Mouse (Mus musculus) hindbrain, embryonic 13.5 days (tissue): Measurements from ENCODE around the gene Qsox2. TPM values are rescaled to one million over a fixed set of nuclear protein-coding genes. Genes with fewer than 3 reads are reported as not detected.

ENCODE experiments used
- ATAC-seq: fragments of 200-750 bp; cut with Nextera tagmentation; 2 replicates; pipeline ENCODE4 v1.8.0; 2017; ENCODE audit warnings: moderate TSS enrichment; ENCODE audit not compliant: low FRiP score
- H3K27ac ChIP-seq: fragments of 300-500 bp; sonication (generic); 2 replicates; pipeline ENCODE4 v1.5.1; 2015; ENCODE audit warnings: inconsistent platforms, mild to moderate bottlenecking, moderate library complexity
- H3K27me3 ChIP-seq: fragments of 300-500 bp; sonication (generic); 2 replicates; pipeline ENCODE4 v1.6.1; 2015; ENCODE audit warnings: mild to moderate bottlenecking, inconsistent platforms
- H3K36me3 ChIP-seq: fragments of 300-500 bp; sonication (generic); 2 replicates; pipeline ENCODE4 v1.6.1; 2015; ENCODE audit warnings: mild to moderate bottlenecking, inconsistent platforms
- H3K4me1 ChIP-seq: fragments of 300-500 bp; sonication (generic); replicated peaks from 2 replicates; pipeline ENCODE4 v1.6.1; 2015; ENCODE audit warnings: inconsistent platforms
- H3K4me2 ChIP-seq: fragments of 300-500 bp; sonication (generic); 2 replicates; pipeline ENCODE4 v1.6.1; 2015; ENCODE audit warnings: inconsistent platforms, mild to moderate bottlenecking, moderate library complexity
- H3K4me3 ChIP-seq: fragments of 300-500 bp; sonication (generic); 2 replicates; pipeline ENCODE4 v1.5.1; 2015; ENCODE audit warnings: mild to moderate bottlenecking, inconsistent platforms
- H3K9ac ChIP-seq: fragments of 300-500 bp; sonication (generic); 2 replicates; pipeline ENCODE4 v1.6.1; 2015; ENCODE audit warnings: mild to moderate bottlenecking, inconsistent platforms
- H3K9me3 ChIP-seq: fragments of 300-500 bp; sonication (generic); 2 replicates; pipeline ENCODE4 v1.6.1; 2016; ENCODE audit warnings: inconsistent platforms
- WGBS: fragments of 180-500 bp; shearing (Covaris S2); methylation state at CpG from one replicate; pipeline ENCODE4 v1.1.7; 2015; 5-methylcytosine and 5-hydroxymethylcytosine counted together
- polyA plus RNA-seq: library from polyadenylated mRNA; unstranded; fragments of >200 nt; fragmentation: Nextera tagmentation; extraction: Ambion mirVana; gene quantifications from 2 replicates; pipeline ENCODE4 v1.2.1, GENCODE M21; 2015

The Qsox2 gene
- polyA plus RNA-seq, 1 experiment from 2014 or later, result 13.2 TPM

DNA sequence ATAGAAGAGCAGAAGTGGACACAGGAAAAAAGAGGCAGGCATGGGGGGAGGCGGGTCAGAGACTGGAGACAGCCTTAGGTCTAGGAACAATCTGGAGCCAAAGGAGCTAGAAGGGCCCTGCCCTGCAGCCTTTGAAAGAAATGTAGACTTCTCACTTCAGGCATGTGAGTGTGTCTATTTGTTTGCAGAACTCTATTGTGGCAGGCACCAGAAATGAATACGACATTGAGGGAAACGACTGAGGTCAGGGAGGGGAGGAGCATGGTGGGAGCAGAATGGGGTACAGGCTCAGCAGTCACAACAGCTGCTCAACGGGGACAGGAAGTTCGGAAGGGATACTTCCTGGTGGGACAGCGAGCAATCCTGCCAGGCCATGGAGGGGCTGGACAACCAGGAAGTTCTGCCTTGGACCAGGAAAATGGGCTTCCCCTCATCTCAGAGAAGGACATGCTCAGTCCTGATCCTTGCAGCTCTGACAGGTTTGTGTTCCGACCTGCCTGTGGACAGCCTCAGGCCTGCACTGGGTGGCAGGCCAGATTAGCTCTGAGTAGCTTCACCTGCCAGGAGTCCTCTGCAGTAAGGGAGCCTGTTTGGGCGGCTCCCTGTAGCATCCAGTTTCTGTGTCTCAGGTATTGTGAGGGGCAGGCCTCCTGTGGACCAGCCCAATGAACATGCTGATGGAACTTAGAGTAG lies 15.3 kb upstream of the Qsox2 start:
- no peak overlapping the region for H3K4me2 ChIP-seq
- 62% methylated on average over 8 of the region's 8 CpGs for WGBS

GRCm38 (mm10) chr2:26247531-26247930 lies 10.2 kb upstream of the Qsox2 start:
- H3K9me3 ChIP-seq, result no peaks in the 10 kb centered on the region
- H3K9ac ChIP-seq, result no peak overlapping the region
- no peak overlapping the region for H3K27ac ChIP-seq
- 64% methylated on average over 3 of the region's 3 CpGs for WGBS
- no peak for ATAC-seq
- no peaks in the 10 kb centered on the region for H3K36me3 ChIP-seq
- H3K27me3 ChIP-seq, result peaks cover 9% of the 10 kb centered on the region; the same call in 1 of the 2 replicates
- no peak overlapping the region for H3K4me3 ChIP-seq
- no peaks in the 10 kb centered on the region for H3K4me1 ChIP-seq
- H3K4me2 ChIP-seq, result no peak overlapping the region

More for the DNA sequence above, 15.3 kb upstream of the Qsox2 start:
- no peak overlapping the region for H3K9ac ChIP-seq
- H3K4me1 ChIP-seq, result no peaks in the 10 kb centered on the region
- H3K27ac ChIP-seq, result no peak overlapping the region
- peaks cover 4% of the 10 kb centered on the region; the same call in 1 of the 2 replicates for H3K27me3 ChIP-seq
- ATAC-seq, result no peak
- no peak overlapping the region for H3K4me3 ChIP-seq
- H3K9me3 ChIP-seq, result no peaks in the 10 kb centered on the region
- H3K36me3 ChIP-seq, result no peaks in the 10 kb centered on the region

DNA sequence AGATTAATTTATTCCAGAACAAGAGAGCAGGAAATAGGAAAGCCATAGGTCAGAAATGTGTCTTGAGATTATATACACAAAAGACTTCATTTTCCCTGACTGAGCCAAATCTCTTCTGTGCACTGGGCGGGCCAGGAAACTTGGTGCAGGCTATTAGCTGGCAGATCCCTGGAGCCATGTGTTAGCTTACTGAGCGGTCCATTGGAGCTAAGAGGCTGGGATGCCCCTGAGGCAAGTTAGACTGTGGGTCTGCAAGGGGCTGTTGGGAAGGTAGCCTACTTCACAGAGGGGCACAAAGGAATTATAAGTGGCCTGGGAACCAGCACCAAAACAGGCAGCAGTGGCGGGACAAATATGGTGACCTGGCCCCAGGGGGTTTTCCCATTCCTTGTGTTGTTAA lies 3.5 kb upstream of the Qsox2 start:
- Histone ChIP-seq H3K27me3 (no peaks in the 10 kb centered on the region), H3K4me2 (no peak overlapping the region), H3K36me3 (no peaks in the 10 kb centered on the region), H3K9me3 (no peaks in the 10 kb centered on the region), H3K4me3 (no peak overlapping the region), H3K9ac (no peak overlapping the region), H3K27ac (no peak overlapping the region), H3K4me1 (peaks cover 16% of the 10 kb centered on the region)
- 60% methylated on average over 3 of the region's 3 CpGs for WGBS
- no peak for ATAC-seq

DNA sequence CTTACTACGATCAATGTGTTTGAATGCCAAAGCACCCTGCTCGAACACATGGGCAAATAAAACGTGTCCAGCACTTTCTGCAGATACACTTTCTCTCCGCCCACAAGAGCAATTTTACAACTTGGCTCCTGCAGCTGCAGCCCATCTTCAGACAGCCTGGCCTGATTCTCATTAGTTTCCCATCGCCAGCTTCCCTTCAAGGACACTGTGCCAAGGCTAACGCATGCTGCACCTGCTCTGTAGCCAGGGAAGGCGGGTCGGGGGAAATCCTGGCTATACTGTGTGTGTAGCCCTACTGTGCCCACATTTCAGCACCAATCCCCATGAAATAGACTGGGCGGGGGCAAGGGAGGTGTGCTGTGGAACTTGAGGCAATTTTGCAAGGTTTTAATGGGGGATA lies 3.0 kb upstream of the Qsox2 start:
- H3K36me3 ChIP-seq, result no peaks in the 10 kb centered on the region
- H3K4me2 ChIP-seq, result no peak overlapping the region
- H3K27ac ChIP-seq, result no peak overlapping the region
- WGBS, result 66% methylated on average over 9 of the region's 9 CpGs
- H3K27me3 ChIP-seq, result no peaks in the 10 kb centered on the region
- H3K4me1 ChIP-seq, result peaks cover 21% of the 10 kb centered on the region
- no peaks in the 10 kb centered on the region for H3K9me3 ChIP-seq
- H3K4me3 ChIP-seq, result no peak overlapping the region
- H3K9ac ChIP-seq, result peak overlapping the region; percentile 43; the same call in 1 of the 2 replicates
- ATAC-seq, result no peak

- Histone ChIP-seq H3K4me3 (peak overlapping the region; percentile 90), H3K4me2 (peak overlapping the region; percentile 82), H3K9ac (peak overlapping the region; percentile 90), H3K27ac (peak overlapping the region; percentile 88), H3K4me1 (peaks cover 32% of the 10 kb centered on the region), H3K27me3 (no peaks in the 10 kb centered on the region), H3K9me3 (no peaks in the 10 kb centered on the region), H3K36me3 (no peaks in the 10 kb centered on the region)
- ATAC-seq, result peak; percentile 66
- WGBS, result under 1% methylated on average over 39 of the region's 51 CpGs
These were observed 540 bp downstream of the Qsox2 start for GRCm38 (mm10) chr2:26236681-26237289.

GRCm38 (mm10) chr2:26234771-26235170 lies 2.6 kb downstream of the Qsox2 start:
- ATAC-seq, result no peak
- Histone ChIP-seq H3K9ac (no peak overlapping the region), H3K27me3 (no peaks in the 10 kb centered on the region), H3K9me3 (no peaks in the 10 kb centered on the region), H3K36me3 (no peaks in the 10 kb centered on the region; the same call in 1 of the 2 replicates), H3K4me2 (no peak overlapping the region), H3K27ac (no peak overlapping the region), H3K4me3 (no peak overlapping the region), H3K4me1 (peaks cover 25% of the 10 kb centered on the region)
- 85% methylated on average over 2 of the region's 2 CpGs for WGBS

DNA sequence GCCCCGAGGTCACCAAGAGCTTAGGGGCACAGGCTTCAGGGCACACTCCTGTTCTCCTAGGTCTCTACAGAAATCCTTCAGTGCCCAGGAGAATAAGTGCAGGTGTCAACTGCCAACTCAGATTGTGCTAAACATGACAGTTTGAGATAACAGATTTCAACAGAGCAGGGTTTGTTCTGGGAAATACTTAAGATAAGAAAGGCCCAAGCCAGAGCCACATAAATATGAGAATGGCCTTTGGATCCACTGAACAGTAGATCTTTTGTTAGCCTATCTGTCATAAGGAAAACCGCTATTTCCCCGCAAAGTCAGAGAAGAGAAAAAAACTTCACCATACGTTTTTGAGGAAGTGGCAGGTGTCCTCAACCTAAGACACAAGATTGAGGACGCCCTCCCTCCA lies 3.1 kb downstream of the Qsox2 start:
- peaks cover 25% of the 10 kb centered on the region for H3K4me1 ChIP-seq

DNA sequence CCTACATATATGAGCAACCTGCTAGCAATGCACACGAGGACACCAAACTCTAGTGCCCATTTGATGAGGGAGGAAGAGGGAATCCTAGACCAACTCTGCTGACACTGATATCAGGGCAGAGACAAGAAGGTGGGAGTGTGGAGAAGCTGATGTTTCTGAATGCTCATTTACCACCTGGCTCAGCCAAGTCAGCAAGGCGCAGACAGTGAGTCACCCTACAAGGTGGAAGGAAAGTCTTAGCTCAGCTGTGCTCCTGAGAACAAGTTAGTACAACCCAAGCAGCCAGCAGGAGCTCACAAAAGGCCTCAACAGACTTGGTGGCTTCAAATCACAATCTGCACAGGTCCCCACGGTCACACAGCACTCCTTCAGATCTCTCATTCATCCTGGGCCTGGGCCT lies 6.0 kb downstream of the Qsox2 start:
- H3K9ac ChIP-seq, result no peak overlapping the region
- WGBS, result 88% methylated on average over 3 of the region's 3 CpGs
- no peaks in the 10 kb centered on the region for H3K27me3 ChIP-seq
- no peak overlapping the region for H3K27ac ChIP-seq
- peaks cover 1% of the 10 kb centered on the region; the same call in 1 of the 2 replicates for H3K36me3 ChIP-seq
- no peak for ATAC-seq
- peaks cover 21% of the 10 kb centered on the region for H3K4me1 ChIP-seq
- no peak overlapping the region for H3K4me3 ChIP-seq
- no peaks in the 10 kb centered on the region for H3K9me3 ChIP-seq
- H3K4me2 ChIP-seq, result no peak overlapping the region

More for the DNA sequence above, 3.1 kb downstream of the Qsox2 start:
- 81% methylated on average over 5 of the region's 5 CpGs for WGBS
- no peak overlapping the region for H3K4me2 ChIP-seq
- H3K27ac ChIP-seq, result no peak overlapping the region
- ATAC-seq, result no peak
- H3K27me3 ChIP-seq, result no peaks in the 10 kb centered on the region
- no peak overlapping the region for H3K4me3 ChIP-seq
- no peak overlapping the region for H3K9ac ChIP-seq
- H3K36me3 ChIP-seq, result no peaks in the 10 kb centered on the region; the same call in 1 of the 2 replicates
- H3K9me3 ChIP-seq, result no peaks in the 10 kb centered on the region

GRCm38 (mm10) chr2:26230253-26230652 lies 7.1 kb downstream of the Qsox2 start:
- no peaks in the 10 kb centered on the region for H3K27me3 ChIP-seq
- H3K9ac ChIP-seq, result no peak overlapping the region
- H3K27ac ChIP-seq, result no peak overlapping the region
- WGBS, result 71% methylated on average over 4 of the region's 4 CpGs
- H3K4me3 ChIP-seq, result no peak overlapping the region
- no peak overlapping the region for H3K4me2 ChIP-seq
- peaks cover 8% of the 10 kb centered on the region for H3K36me3 ChIP-seq
- ATAC-seq, result no peak
- H3K4me1 ChIP-seq, result peaks cover 10% of the 10 kb centered on the region
- H3K9me3 ChIP-seq, result no peaks in the 10 kb centered on the region

DNA sequence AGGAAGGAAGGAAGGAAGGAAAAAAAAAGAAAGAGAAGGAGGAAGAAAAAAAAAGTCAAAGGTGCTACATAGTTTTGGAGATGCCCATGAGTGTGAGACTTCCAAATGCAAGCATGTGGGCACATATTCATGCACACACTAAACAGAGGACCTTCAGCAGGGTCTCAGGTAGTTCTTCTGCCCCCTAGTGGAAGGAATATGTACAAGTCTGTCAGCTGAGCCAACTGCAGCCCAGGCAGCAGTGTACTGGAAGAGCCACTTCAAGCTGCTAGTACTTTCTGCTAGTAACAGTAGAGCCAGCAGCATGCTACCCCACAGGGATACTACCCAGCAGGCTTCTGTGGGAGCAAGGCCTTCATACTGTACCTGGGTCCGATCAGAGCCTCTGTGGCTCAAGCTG lies 9.5 kb downstream of the Qsox2 start:
- Histone ChIP-seq H3K27me3 (no peaks in the 10 kb centered on the region), H3K27ac (no peak overlapping the region), H3K4me1 (no peaks in the 10 kb centered on the region), H3K9me3 (no peaks in the 10 kb centered on the region), H3K4me2 (no peak overlapping the region), H3K4me3 (no peak overlapping the region), H3K36me3 (peaks cover 28% of the 10 kb centered on the region), H3K9ac (no peak overlapping the region)
- peak; percentile 73 for ATAC-seq
- 67% methylated on average over 1 of the region's 1 CpGs for WGBS

DNA sequence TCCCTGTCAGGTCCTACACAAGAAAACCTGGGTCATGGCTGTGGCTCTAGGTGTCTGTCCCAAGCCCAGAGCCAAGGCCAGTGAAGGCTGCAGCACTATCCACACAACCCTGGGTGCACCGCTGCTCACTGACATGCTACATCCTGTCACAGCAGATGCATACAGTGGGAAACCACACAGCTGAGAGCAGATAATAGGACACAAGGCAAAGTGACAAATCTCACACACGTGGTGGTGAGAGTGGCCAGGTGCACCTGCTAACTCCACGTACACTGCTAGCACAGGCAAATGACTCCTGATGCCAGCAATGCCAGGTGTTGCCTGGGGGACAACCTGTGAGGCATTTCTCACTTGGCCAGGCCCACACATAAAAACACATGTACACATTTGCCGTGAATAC lies 12.1 kb downstream of the Qsox2 start:
- no peak overlapping the region for H3K27ac ChIP-seq
- no peak overlapping the region for H3K9ac ChIP-seq
- H3K27me3 ChIP-seq, result no peaks in the 10 kb centered on the region
- H3K4me3 ChIP-seq, result no peak overlapping the region
- 94% methylated on average over 4 of the region's 4 CpGs for WGBS
- no peak overlapping the region for H3K4me2 ChIP-seq
- H3K9me3 ChIP-seq, result no peaks in the 10 kb centered on the region
- H3K36me3 ChIP-seq, result peaks cover 52% of the 10 kb centered on the region
- ATAC-seq, result no peak
- no peaks in the 10 kb centered on the region for H3K4me1 ChIP-seq

GRCm38 (mm10) chr2:26223961-26224360 lies 13.4 kb downstream of the Qsox2 start:
- H3K27ac ChIP-seq, result no peak overlapping the region
- H3K27me3 ChIP-seq, result no peaks in the 10 kb centered on the region
- H3K4me2 ChIP-seq, result no peak overlapping the region
- WGBS, result 89% methylated on average over 3 of the region's 3 CpGs
- H3K9ac ChIP-seq, result 0 out of 2 replicates have a peak overlapping the region, but pooled peaks have one; percentile 19
- no peak for ATAC-seq
- H3K4me1 ChIP-seq, result no peaks in the 10 kb centered on the region
- no peaks in the 10 kb centered on the region for H3K9me3 ChIP-seq
- H3K4me3 ChIP-seq, result no peak overlapping the region
- peaks cover 65% of the 10 kb centered on the region for H3K36me3 ChIP-seq

DNA sequence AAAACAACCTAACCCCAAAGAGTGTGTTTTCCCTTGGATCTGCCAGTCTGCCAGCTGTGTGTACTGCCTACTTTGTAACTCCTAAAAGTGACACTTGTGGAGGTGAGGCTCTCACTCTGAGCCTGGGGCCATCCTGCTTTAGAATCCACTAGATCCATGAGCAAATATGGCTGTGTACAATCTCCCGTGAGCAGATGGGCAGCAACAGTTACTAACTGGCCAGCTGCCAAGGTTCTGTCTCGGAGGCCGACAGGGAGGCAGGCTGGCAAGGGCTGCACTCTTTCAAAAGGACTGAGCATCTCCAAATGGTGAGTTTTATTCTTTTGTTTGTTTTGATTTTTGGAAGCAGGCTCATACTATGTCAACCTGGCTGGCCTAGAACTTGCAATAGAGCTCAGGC lies 22.8 kb downstream of the Qsox2 start:
- Histone ChIP-seq H3K9me3 (peaks cover 6% of the 10 kb centered on the region; the same call in 1 of the 2 replicates), H3K4me3 (no peak overlapping the region), H3K4me1 (peaks cover 6% of the 10 kb centered on the region), H3K9ac (no peak overlapping the region), H3K4me2 (no peak overlapping the region), H3K27me3 (peaks cover 6% of the 10 kb centered on the region; the same call in 1 of the 2 replicates), H3K27ac (0 out of 2 replicates have a peak overlapping the region, but pooled peaks have one; percentile 6), H3K36me3 (peaks cover 81% of the 10 kb centered on the region)
- WGBS, result 25% methylated on average over 3 of the region's 3 CpGs
- no peak for ATAC-seq
